Mouse (Mus musculus): ENCODE data around the gene Amotl1.
"Not testable (repeated sequence)": the region's sequence is repeated elsewhere in the genome, so short reads cannot be mapped to it uniquely, and the experiment has no call there.

Amotl1 gene

GRCm38 (mm10) chr9:14603475-14603874 lies 41.4 kb downstream of the Amotl1 start:
- no peak for DNase-seq (ENCODE audit: low spot score)

GRCm38 (mm10) chr9:14599799-14600198 lies 45.1 kb downstream of the Amotl1 start:
- no peak for DNase-seq (ENCODE audit: low spot score)

GRCm38 (mm10) chr9:14598157-14598556 lies 46.7 kb downstream of the Amotl1 start:
- DNase-seq (ENCODE audit: low spot score): no peak

DNA sequence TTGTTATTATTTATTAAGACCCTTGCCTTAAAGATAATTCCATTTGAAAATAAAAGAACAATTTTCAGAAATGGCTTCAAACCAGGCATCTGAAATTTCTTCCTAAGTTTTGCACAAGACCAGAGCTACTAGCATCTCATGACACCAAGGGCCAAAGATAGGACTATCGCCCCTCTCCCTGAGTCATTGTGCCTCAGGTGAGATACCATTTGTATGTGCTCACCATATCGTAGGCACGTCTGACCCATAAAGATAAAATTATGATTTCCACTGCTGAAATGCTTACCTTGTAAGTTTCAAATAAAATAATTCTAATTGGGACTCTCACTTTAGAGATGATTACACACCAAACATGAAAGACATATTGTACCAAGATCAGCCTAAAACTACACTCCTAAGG lies 47.4 kb downstream of the Amotl1 start:
- no peak for DNase-seq (ENCODE audit: low spot score)

- no peak for DNase-seq (ENCODE audit: low spot score)
These were observed 48.0 kb downstream of the Amotl1 start for GRCm38 (mm10) chr9:14596858-14597257.

- DNase-seq (ENCODE audit: low spot score): no peak
These were observed 48.4 kb downstream of the Amotl1 start for GRCm38 (mm10) chr9:14596427-14596826.

- no peak for DNase-seq (ENCODE audit: low spot score)
These were observed 49.0 kb downstream of the Amotl1 start for GRCm38 (mm10) chr9:14595893-14596292.

DNA sequence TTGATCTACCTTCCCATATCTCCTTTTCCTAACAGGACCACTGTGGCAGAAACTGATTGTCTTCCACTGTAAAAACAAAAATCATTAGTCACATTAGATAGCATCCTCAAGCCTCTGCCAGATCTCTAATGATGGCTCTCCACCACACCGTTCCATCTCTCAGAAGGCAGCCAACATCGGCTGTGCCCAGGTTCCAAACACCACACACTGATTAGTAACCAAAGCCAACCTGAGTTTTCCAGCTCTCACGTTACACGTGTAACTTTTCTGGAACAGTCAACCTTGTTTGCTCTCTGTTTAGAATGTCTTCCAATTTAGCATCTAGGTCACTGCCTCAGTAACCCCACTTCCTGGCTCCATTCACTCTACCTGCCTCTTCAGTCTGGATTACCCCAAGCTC lies 51.0 kb downstream of the Amotl1 start:
- DNase-seq (ENCODE audit: low spot score): no peak

GRCm38 (mm10) chr9:14590666-14591065 lies 54.2 kb downstream of the Amotl1 start:
- DNase-seq (ENCODE audit: low spot score): no peak

DNA sequence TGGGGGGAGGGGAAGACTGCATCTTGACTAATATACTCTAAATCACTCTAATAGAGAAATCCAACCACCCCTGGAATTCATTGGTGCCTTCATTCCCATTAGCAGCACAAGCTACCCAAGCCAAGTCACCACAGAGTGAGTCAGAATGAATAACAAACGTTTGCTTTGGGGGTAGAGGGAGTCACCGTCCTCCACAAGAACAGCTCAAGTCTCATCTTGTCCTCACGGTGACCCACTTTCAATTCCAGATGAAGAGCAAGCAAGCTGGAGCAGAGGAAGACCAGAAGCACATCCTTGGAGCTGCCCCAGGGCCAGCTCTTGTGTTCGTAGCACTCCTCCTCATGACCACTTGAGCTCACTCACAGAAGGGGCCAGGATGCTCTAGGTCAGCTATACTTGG lies 56.2 kb downstream of the Amotl1 start:
- no peak for DNase-seq (ENCODE audit: low spot score)

- DNase-seq (ENCODE audit: low spot score): no peak
These were observed 59.2 kb downstream of the Amotl1 start for GRCm38 (mm10) chr9:14585702-14586101.

- DNase-seq (ENCODE audit: low spot score): no peak
These were observed 65.9 kb downstream of the Amotl1 start for GRCm38 (mm10) chr9:14578960-14579359.

GRCm38 (mm10) chr9:14576359-14576758 lies 68.5 kb downstream of the Amotl1 start:
- DNase-seq (ENCODE audit: low spot score): not testable (repeated sequence)

DNA sequence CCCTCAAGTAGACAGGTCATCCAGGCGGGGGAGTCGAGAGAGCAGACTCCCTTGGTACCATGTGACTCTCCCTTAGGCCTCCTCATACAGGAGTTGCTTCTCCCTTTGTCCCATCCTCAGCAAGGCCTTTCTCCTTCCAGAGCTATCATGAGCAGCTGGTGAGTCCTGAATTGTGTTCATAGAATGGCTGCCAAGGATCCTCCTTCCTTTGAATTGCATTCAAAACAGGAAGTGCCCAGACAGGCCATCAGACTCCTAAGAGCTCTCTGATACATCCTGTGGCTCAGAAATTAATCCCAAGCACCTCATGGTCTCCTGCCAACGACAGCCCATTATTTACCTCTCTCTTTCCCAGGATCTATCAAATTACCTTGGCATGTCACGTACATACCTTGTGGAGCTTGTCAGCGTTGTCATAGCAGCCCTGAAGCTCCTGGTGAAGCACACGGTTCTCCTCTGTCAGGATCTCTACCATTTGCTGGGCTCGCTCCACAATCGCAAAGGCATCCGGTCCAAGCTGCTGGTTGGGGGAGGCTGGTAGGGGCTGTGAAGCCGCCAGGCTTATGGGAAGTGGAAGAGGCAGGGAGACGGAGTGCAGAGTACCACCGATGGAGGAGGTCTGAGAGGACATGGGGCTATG lies 70.0 kb downstream of the Amotl1 start:
- no peak for DNase-seq (ENCODE audit: low spot score)

GRCm38 (mm10) chr9:14569175-14569975 lies 75.5 kb downstream of the Amotl1 start:
- DNase-seq (ENCODE audit: low spot score): no peak

DNA sequence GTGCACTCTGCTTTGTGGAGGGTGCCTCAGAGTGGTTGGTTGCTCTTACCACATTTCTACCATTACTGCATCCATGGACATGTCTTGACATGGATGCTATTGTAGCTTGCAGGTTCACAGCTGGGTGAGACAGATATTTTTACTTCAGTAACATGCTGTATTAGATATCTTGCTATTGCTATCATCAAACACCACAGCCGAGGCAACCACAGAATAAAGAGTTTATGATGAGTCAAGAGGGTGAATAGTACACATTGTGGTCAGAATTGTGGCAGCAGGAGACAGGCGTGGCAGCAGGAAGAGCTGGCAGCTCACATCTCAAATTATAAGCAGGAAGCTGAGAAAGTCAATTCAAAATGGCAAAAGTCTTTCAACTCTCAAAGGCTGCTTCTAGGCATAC lies 76.4 kb downstream of the Amotl1 start:
- DNase-seq (ENCODE audit: low spot score): no peak

GRCm38 (mm10) chr9:14564486-14564885 lies 80.4 kb downstream of the Amotl1 start:
- no peak for DNase-seq (ENCODE audit: low spot score)

DNA sequence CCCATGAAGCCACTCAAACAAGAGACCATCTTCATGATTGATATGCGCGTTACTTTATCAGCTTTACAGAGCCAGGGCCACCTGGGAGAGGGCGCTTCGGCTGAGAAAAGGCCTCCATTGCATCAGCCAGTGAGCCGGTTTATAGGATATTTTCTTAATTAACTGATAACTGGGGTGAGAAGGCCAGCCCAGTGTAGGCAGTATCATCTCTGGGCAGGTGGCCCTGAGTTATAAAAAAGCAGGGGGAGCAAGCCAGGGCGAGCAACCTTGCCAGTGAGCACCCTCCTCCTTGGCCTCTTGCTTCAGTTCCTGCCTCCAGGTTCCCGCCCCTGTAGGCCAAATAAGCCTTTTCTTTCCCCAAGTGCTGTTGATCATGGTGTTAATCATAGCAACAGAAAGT lies 81.5 kb downstream of the Amotl1 start:
- DNase-seq (ENCODE audit: low spot score): no peak

DNA sequence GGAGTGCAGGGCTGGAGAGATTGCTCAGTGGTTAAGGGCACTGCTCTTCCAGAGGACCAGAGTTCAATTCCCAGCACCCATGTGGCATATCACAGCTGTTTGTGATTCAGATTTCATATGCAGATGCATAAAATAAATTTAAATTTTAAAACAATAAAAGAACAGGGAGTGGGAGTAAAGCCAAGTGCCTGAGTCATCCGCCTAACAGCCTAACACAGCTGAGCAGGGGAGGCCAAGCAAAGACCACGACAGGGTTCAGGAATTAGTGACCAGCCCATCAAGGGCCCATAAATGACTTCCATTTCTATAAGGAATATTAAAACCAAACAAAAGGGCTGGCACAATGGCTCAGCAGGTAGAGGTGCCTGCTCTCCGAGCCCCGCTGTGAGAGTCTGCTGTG lies 84.3 kb downstream of the Amotl1 start:
- no peak for DNase-seq (ENCODE audit: low spot score)

GRCm38 (mm10) chr9:14559996-14560395 lies 84.9 kb downstream of the Amotl1 start:
- DNase-seq (ENCODE audit: low spot score): no peak

DNA sequence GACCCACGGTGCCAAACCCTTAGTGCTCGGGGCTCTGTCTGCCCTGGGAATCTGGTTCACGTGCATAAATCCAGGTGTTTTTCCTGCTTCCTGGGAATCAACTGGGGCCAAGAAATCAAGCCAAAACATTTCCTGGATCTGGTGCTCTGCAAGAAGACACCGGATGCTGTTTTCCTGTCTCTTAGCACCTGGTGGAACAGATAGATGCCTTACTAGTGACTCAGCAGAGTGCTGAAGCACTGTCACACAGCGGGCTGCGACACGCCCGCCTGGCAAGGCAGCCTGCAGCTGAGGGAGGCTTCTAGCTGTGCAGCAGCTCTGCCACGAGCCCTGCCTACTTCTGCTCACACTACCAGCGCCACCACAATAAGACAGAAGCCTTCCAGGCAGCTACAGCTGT lies 85.4 kb downstream of the Amotl1 start:
- DNase-seq (ENCODE audit: low spot score): no peak

DNA sequence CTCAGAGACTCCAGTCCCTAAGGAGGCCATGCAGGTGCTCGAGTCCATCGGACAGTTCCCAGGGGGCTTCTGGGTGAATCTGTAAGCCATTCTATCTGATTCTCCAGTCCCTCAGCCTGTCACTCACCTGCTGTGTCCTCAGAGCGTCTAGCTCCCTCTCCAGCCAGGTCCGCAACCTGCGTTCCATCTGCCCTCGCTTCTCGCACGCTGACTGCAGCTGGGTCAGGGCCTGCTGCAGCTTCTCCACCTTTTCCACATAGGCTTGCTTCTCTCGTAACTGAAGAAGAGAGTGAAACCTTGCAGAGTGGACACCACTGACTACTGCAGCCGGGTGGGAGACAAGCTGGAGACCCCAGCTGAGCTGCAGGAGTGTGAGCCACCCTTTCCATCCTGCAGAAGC lies 86.5 kb downstream of the Amotl1 start:
- no peak for DNase-seq (ENCODE audit: low spot score)

GRCm38 (mm10) chr9:14548366-14548761 lies 96.5 kb downstream of the Amotl1 start:
- DNase-seq (ENCODE audit: low spot score): no peak
